Mouse (Mus musculus) CD4-positive naive resting alpha-beta T cell, adult 57 days (primary cell): ENCODE data around the gene Lipo2. TPM values are rescaled to one million over a fixed set of nuclear protein-coding genes. Genes with fewer than 3 reads are reported as not detected.

Experiments used
- total RNA-seq: library from RNA; stranded (reverse); gene quantifications from one replicate; pipeline ENCODE4 v1.2.4, GENCODE M21; 2023

The Lipo2 gene
- not detected for total RNA-seq

GRCm38 (mm10) chr19:33751259-33751658, at the start of gene Lipo2:
Gene Lipo2 (minus strand): TSS chr19:33751359.

GRCm38 (mm10) chr19:33787359-33787758, 36.2 kb upstream of the Lipo2 start, which contains the start of gene Lipo1:
Gene Lipo1 (minus strand): TSS chr19:33787459.

GRCm38 (mm10) chr19:33761287-33762086, 10.3 kb upstream of the Lipo2 start, which contains the start of gene Lipo3:
Gene Lipo3 (minus strand): TSS chr19:33761951.

Other genes with a start within 250 kb of the Lipo2 start
- not detected for gene Lipo4, start 233.6 kb downstream of the Lipo2 start, total RNA-seq
- gene Gm8978, start 126.1 kb downstream of the Lipo2 start, total RNA-seq: not detected
- 5.0 TPM for gene Lipo3, start 10.6 kb upstream of the Lipo2 start, total RNA-seq
- gene Lipo1, start 36.1 kb upstream of the Lipo2 start, total RNA-seq: not detected
- not detected for gene Lipf, start 209.8 kb upstream of the Lipo2 start, total RNA-seq